Mouse (Mus musculus): ENCODE measurements around the gene Ampd1.

DNA sequence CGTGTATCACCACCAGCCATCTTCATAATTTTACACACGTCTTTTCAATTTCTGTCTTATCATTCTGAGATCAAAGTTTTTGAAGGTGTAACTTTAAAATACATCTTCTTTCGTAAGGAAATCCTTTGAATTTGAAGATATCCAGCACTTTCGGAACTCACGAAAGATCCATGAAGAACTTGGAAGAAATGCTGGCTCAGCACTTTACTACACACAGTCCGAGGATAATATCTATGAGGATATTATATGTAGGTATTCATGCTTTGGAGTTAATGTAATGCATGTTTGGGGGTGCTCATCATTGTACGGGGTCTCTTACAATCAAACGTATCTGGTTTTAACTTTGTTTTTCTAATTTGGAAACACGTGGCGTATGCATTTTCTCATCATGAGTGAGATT, 59.3 kb downstream of the Ampd1 start:
- TF ChIP-seq TCF12 (IDR thresholded peaks at IDR 0.05; ENCODE audit: low read depth, low read length) (no peak), CTCF (IDR thresholded peaks at IDR 0.05 in 2 of 3, conservative IDR thresholded peaks at IDR 0.05 in 1 of 3; ENCODE audit: control insufficient read depth in 1 of 3, insufficient read depth in 1 of 3, low read depth in 2 of 3, low read length in 3 of 3, poor library complexity in 1 of 3, severe bottlenecking in 1 of 3) (no peak), GATA1 (IDR thresholded peaks at IDR 0.05; ENCODE audit: low read depth, low read length) (no peak), EP300 (IDR thresholded peaks at IDR 0.05; ENCODE audit: low read depth in 1 of 2, low read length in 2 of 2) (no peak), MEF2A (IDR thresholded peaks at IDR 0.05; ENCODE audit: extremely low read depth, insufficient replicate concordance, low read depth, low read length, poor library complexity, severe bottlenecking) (no peak), E2F4 (IDR thresholded peaks at IDR 0.05; ENCODE audit: borderline replicate concordance, low read depth, low read length) (no peak), MYC (IDR thresholded peaks at IDR 0.05; ENCODE audit: low read depth, low read length) (no peak), POLR2A (IDR thresholded peaks at IDR 0.05; ENCODE audit: control insufficient read depth in 1 of 2, insufficient read depth in 1 of 2, low read depth in 1 of 2, low read length in 2 of 2, poor library complexity in 1 of 2) (no peak), USF1 (IDR thresholded peaks at IDR 0.05; ENCODE audit: low read depth, low read length) (no peak), ZC3H11A (IDR thresholded peaks at IDR 0.05; ENCODE audit: low read depth, low read length) (no peak), NELFE (IDR thresholded peaks at IDR 0.05; ENCODE audit: low read depth, low read length) (no peak), MAFK (IDR thresholded peaks at IDR 0.05; ENCODE audit: borderline replicate concordance, low read depth, low read length) (peak; percentile 92), NRF1 (IDR thresholded peaks at IDR 0.05; ENCODE audit: insufficient read depth, low read depth, low read length, poor library complexity, severe bottlenecking) (no peak)
